Mouse (Mus musculus) E14TG2a.4 (cell line): ENCODE measurements at regions not wholly inside any gene's neighbourhood (a gene's known extent, or its start where the extent isn't known, plus 50 kb on each side); places are given as distances from the start of the nearest gene placed in this dataset.

Experiments
- CTCF ChIP-seq: conservative IDR thresholded peaks from 2 replicates; pipeline ENCODE4 v1.5.1; 2014; ENCODE audit warnings: low read length
- NANOG ChIP-seq: IDR thresholded peaks from 2 replicates; pipeline ENCODE4 v1.6.1; 2014; ENCODE audit warnings: borderline replicate concordance, low read length, mixed read lengths
- POU5F1 ChIP-seq: IDR thresholded peaks from 2 replicates; pipeline ENCODE4 v1.6.1; 2014; ENCODE audit warnings: low read length, borderline replicate concordance

DNA sequence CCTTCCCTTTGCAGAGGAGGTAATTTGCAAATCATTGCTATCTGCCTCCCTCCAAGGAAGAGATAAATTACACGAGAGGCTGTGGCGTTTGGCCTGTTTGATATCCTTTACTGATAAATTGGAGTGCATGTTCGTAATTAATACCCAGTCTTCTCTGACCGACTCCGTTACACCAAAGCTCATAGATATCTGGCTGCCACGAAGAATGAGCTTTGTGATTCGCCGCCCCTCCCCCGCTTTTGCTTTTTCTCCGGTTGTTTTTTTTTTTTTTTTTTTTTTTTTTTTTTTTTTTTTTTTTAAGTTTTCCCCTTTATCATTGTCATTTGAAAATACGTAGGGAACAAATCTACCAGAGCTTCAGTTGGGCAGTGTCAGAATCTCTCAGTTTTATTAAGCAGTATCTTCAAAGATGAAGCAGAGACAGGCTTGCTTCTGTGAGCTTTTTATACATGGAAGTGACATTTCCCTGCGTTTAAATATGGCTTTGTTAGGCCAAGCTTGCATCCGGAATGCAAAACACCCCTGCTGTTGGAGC, 663.3 kb downstream of the Vrk1 start:
- TF ChIP-seq POU5F1 (no peak), CTCF (no peak), NANOG (no peak)
